Mouse (Mus musculus) cerebellum, adult 9-11 months (tissue): ENCODE results near the gene Pttg1ip.

Experiments
- DNase-seq: peaks from one replicate; pipeline ENCODE4 v3.0.0; 2022

Gene Pttg1ip

DNA sequence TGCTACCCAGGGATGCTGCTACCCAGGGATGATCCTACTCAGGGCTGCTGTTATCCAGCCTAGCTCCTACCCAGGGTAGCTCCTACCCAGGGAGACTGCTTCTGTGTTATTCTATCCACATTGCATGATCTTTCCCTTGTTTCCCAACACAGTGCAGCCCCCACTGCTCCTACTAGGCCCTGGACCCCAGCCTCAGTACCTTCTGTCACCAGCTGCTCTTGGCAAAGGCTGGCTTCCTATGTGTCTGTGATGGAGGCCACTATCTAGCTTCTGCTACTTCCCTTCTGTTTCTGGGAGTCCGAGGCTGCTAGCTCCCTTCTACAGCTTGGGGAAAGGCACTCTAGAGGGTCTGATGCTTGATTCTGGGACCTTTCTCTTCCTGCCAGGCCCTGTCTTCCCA, 65.9 kb downstream of the Pttg1ip start:
- DNase-seq = no peak

DNA sequence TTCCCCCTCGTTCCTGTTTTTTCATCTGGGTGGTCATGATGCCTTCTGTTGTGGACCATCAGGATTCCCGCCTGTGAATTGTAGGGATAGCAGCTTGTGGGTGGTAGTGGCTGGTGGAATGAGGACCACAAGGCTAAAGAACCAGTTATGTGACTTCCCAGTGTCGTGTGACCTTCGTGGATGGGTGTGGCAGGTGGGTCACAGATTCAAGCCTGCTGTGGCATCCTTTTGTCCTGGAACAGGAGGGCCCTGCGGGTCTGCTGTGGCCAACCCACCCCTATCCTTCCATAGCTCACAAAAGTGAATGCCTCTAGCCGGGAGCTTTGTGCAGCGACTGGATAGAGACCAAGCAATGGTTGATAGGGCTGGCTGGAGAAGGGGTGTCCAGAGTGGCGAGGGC, 66.4 kb downstream of the Pttg1ip start:
- no peak for DNase-seq
